Mouse (Mus musculus) heart, adult 2 months (tissue): ENCODE measurements around the gene Gch1.

Experiments
- CTCF ChIP-seq: fragments of 200-600 bp; IDR thresholded peaks from 2 replicates; pipeline ENCODE4 v1.8.1; 2022; ENCODE audit warnings: antibody characterized with exemption, mild to moderate bottlenecking, moderate library complexity
- EP300 ChIP-seq: fragments of 200-500 bp; IDR thresholded peaks from 2 replicates; pipeline ENCODE4 v1.6.1; 2011; ENCODE audit warnings: low read depth, low read length, control low read depth; ENCODE audit not compliant: insufficient read depth
- POLR2A ChIP-seq: fragments of 200-500 bp; IDR thresholded peaks from 2 replicates; pipeline ENCODE4 v1.6.1; 2011; ENCODE audit warnings: mild to moderate bottlenecking, low read depth, low read length, control low read depth; ENCODE audit not compliant: insufficient read depth

DNA sequence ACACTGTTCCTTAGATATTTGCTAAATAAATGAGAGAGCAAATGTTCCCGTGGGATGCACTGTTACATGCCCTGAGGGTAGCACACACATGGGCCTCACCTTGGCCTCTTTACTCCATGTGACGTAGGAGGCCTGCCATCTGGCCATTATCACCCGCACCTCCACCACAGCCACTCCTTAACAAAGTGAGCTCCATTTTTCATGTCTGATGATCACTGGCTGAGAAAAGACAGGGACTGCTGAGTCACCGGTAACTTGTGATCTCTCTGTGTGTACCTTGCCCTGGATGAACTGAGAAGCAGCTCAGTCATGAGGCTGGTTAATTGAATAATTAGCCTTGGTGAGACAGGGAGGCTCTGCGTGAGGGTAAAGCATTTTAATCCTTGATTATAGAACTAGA lies 52.6 kb downstream of the Gch1 start:
- TF ChIP-seq CTCF (no peak), POLR2A (no peak), EP300 (no peak)
